In the genomic region with DNA sequence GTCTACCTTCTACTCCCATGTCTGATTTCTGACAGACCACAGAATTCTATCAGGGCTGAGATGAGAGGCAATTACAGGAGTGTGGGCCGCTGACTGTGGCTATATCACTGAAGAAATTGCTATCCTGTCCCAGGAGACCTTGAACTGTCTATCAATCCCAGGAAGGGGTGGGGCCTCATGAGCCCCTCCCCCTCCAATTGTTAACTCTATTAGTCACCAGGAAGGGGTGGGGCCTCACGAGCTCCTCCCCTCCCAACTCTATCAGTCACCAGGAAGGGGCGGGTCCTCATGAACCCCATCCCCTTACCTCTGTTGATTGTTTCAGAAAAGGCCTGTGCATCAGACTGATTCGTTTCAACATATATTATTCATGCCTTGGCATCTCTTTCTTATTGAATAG, we compare ENCODE assay signal across 19 mouse cellular contexts. TPM values are rescaled to one million over a fixed set of nuclear protein-coding genes. Genes with fewer than 3 reads are reported as not detected.
DNase-seq lines count a peak whose midpoint lies in the region; ATAC-seq lines count a peak whose summit lies in the region.
"Had no signal": no experiment of that assay in that cellular context is flagged by ENCODE, and none has a peak within 500 bp of the region (broad histone marks: within the 10 kb centered on the region; RNA-seq: fewer than 3 reads in every experiment).

No protein-coding gene starts in this region.

- H3K27me3 ChIP-seq in embryonic facial prominence, embryonic 10.5 days (replicated peaks; ENCODE audit: low read depth, poor library complexity, severe bottlenecking), result 0 out of 2 replicates have a peak, but pooled peaks cover 6% of the 10 kb centered on the region
- H3K27me3 ChIP-seq: forebrain, embryonic 15.5 days; midbrain, embryonic 13.5 days had no signal

- no peak overlapping the region for H3K4me3 ChIP-seq in embryonic facial prominence, embryonic 10.5 days
- H3K4me3 ChIP-seq: forebrain, embryonic 15.5 days; heart, adult 2 months; midbrain, embryonic 13.5 days had no signal

- DNase-seq in heart, adult 11 months, result peak; percentile 70
- DNase-seq in heart, postnatal 36 days, result no peak
- DNase-seq in B cell, adult 2 months, result peak; percentile 57 to 63
- peak; percentile 34 for DNase-seq in NIH3T3 (ENCODE audit: low read depth)
- DNase-seq in adrenal gland, postnatal 36 days, result no peak
- DNase-seq in embryonic facial prominence, embryonic 10.5 days (ENCODE audit: low spot score), result no peak
- no peak for DNase-seq in layer of hippocampus, adult 9-10 months (ENCODE audit: low spot score)
- DNase-seq: cerebellum, adult 11-12 months; embryo, embryonic 11 days; heart, adult 2 months; kidney, adult 18-20 months; kidney, postnatal 14 days; lung, postnatal 14 days; right cerebral cortex, postnatal 14 days had no signal

- peak; percentile 37 for ATAC-seq in granulocyte monocyte progenitor cell, adult 5-6 weeks (replicated peaks; ENCODE audit: poor library complexity, severe bottlenecking)
- ATAC-seq: forebrain, embryonic 15.5 days; midbrain, embryonic 13.5 days had no signal

- 90% methylated on average over 4 of the region's 4 CpGs for WGBS in embryonic facial prominence, embryonic 10.5 days

- H3K9me3 ChIP-seq in embryonic facial prominence, embryonic 10.5 days, result no peaks in the 10 kb centered on the region
- H3K9me3 ChIP-seq: forebrain, embryonic 15.5 days; midbrain, embryonic 13.5 days had no signal

- H3K27ac ChIP-seq in embryonic facial prominence, embryonic 10.5 days (replicated peaks), result no peak overlapping the region
- H3K27ac ChIP-seq: forebrain, embryonic 15.5 days; heart, adult 2 months; hindbrain, embryonic 14.5 days; midbrain, embryonic 13.5 days had no signal

- no peaks in the 10 kb centered on the region for H3K36me3 ChIP-seq in embryonic facial prominence, embryonic 10.5 days (replicated peaks)
- H3K36me3 ChIP-seq: forebrain, embryonic 15.5 days; midbrain, embryonic 13.5 days had no signal

- H3K4me1 ChIP-seq in embryonic facial prominence, embryonic 10.5 days, result no peaks in the 10 kb centered on the region
- H3K4me1 ChIP-seq: midbrain, embryonic 13.5 days had no signal

- intact Hi-C loops in heart, postnatal 36 days (cut with DNase I), result loop anchor here (10.0 kb wide), 1 partner anchor 267 kb away; no protein-coding TSS in a partner anchor

RNA-seq across cellular contexts. Expression of a gene that starts 26.2 kb away (rescaled TPM):
- 10 to 100 TPM in 1 of 2 experiments, 1 to 10 TPM in 1; 7.1 to 14.5 TPM for total RNA-seq in heart, postnatal 36 days (2021)
- total RNA-seq in granulocyte monocyte progenitor cell, adult 5-6 weeks (2014; fragmentation: Nextera tagmentation), result 6.5 and 10.5 TPM in 2 replicates
- total RNA-seq in granulocyte monocyte progenitor cell, adult 5-6 weeks (2017), result 11.5 and 15.5 TPM in 2 replicates
- 10 to 100 TPM in 1 of 2 experiments, 1 to 10 TPM in 1; 5.1 to 11.0 TPM for total RNA-seq in adrenal gland, postnatal 36 days (2021)
- polyA plus RNA-seq in embryonic facial prominence, embryonic 10.5 days (2016; fragmentation: Nextera tagmentation; extraction: Ambion mirVana), result 1.4 and 1.9 TPM in 2 replicates
- polyA plus RNA-seq: C2C12 had no signal

RNA-seq across cellular contexts. Expression of a gene that starts 53.3 kb away (rescaled TPM):
- 1 to 10 TPM; 1.4 to 2.5 TPM for total RNA-seq in heart, postnatal 36 days (2021)
- total RNA-seq in granulocyte monocyte progenitor cell, adult 5-6 weeks (2014; fragmentation: Nextera tagmentation), result 139 and 141 TPM in 2 replicates
- total RNA-seq in granulocyte monocyte progenitor cell, adult 5-6 weeks (2017), result 284 and 301 TPM in 2 replicates
- 1 to 10 TPM; 2.2 to 2.9 TPM for total RNA-seq in adrenal gland, postnatal 36 days (2021)
- 1.4 and 1.6 TPM in 2 replicates for polyA plus RNA-seq in embryonic facial prominence, embryonic 10.5 days (2016; fragmentation: Nextera tagmentation; extraction: Ambion mirVana)
- polyA plus RNA-seq: C2C12 had no signal

Comparison
In these comparisons a context has a peak if more than half of its experiments do, and no peak if none do; other contexts are left out.
1. DNase-seq: peak in heart, adult 11 months (single experiment), B cell, adult 2 months (2 of 2) and NIH3T3 (single experiment); none in heart, postnatal 36 days (0 of 2), adrenal gland, postnatal 36 days (0 of 2), embryonic facial prominence, embryonic 10.5 days (single experiment) and layer of hippocampus, adult 9-10 months (single experiment).
2. RNA of a gene that starts 53.3 kb away (total RNA-seq): 139 to 301 TPM in granulocyte monocyte progenitor cell, adult 5-6 weeks; 2.2 to 2.9 TPM in adrenal gland, postnatal 36 days and 1.4 to 2.5 TPM in heart, postnatal 36 days; every median in the first group is over 10 times any median in the second.